Mouse (Mus musculus): ENCODE measurements around the gene Gm13277. TPM values are rescaled to one million over a fixed set of nuclear protein-coding genes. Genes with fewer than 3 reads are reported as not detected.
"Not testable (repeated sequence)": the region's sequence is repeated elsewhere in the genome, so short reads cannot be mapped to it uniquely, and the experiment has no call there.

Gene Gm13277
- total RNA-seq (2012; rRNA removed) (not detected in 2 replicates), total RNA-seq (2014; rRNA removed) (not detected in 2 replicates), polyA plus RNA-seq (2012; ENCODE audit: insufficient read length, low read depth) (not detected in 2 replicates)

DNA sequence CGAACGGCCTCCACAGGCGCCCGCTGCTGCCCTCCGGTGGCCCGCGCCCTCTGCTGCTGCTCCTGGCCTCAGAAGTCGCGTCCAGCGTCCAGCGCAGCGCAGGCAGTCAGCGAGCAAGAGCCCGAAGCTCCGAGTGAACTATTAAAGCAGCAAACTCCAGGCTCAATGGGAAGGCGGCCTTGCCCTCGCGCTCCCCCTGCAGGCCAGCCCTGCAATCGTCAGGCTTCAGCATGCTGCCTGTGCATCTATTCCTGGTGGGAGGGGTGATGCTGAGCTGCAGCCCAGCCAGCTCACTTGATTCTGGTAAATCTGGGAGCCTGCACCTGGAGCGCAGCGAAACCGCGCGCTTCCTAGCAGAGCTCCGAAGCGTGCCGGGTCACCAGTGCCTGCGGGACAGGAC is at the start of gene Gm13277:
Gm13277 (plus strand) TSS at position 231 of the 400 bp plus-strand sequence.
- H3K36me3 ChIP-seq (replicated peaks in 1 of 2; ENCODE audit: control insufficient read depth in 1 of 2, insufficient read depth in 1 of 2, low read length in 1 of 2); DNase-seq (ENCODE audit: extremely low read depth); H3K9ac ChIP-seq (ENCODE audit: insufficient read depth, low read depth); H3K4me1 ChIP-seq (ENCODE audit: control insufficient read depth in 1 of 2, insufficient read depth in 2 of 2); H3K9me3 ChIP-seq (replicated peaks; ENCODE audit: low read length); H3K4me3 ChIP-seq (replicated peaks in 1 of 3; ENCODE audit: low read depth in 2 of 3, low read length in 2 of 3, poor library complexity in 1 of 3); in situ Hi-C loops (cut with MboI; ENCODE audit: low pct_ligation_motif_present, low pct_unique_long_range_greater_than_20kb, low sequenced_read_pairs); H3K27me3 ChIP-seq (replicated peaks); H3K79me2 ChIP-seq (replicated peaks; ENCODE audit: control insufficient read depth, extremely low read depth, insufficient read depth, poor library complexity, severe bottlenecking); dilution Hi-C loops (cut with MboI; ENCODE audit: extremely low pct_ligation_motif_present, extremely low pct_unique_long_range_greater_than_20kb, low sequenced_read_pairs); H3K27ac ChIP-seq (ENCODE audit: insufficient read depth, low read depth); H3K4me2 ChIP-seq (ENCODE audit: insufficient read depth, low read depth, poor library complexity, severe bottlenecking): not testable (repeated sequence)
- TF ChIP-seq CTCF (conservative IDR thresholded peaks at IDR 0.05 in 1 of 2, IDR thresholded peaks at IDR 0.05 in 1 of 2; ENCODE audit: low read depth in 2 of 2, low read length in 2 of 2) = peak in 1 of 2 experiments; percentile 28; a peak in 2 of 4 replicates

DNA sequence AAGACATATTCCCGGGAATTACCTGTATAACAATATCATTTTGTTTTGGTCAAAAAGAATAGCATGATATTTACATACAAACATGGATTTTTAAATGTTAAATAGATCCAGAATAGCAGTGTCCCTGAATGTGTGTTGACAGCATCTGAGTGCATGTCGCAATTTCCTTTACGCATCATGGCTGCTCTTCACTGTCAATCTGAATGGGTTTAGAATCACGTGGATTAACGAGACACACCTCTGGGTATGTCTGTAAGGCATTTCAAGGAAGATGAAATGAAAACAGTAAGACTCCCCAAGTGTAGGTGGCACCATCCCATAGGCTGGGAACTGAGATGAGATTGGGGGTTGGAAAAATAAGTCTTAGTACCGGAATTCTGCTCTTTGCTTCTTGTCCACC is 49.4 kb upstream of the Gm13277 start:
- no peak overlapping the region for H3K4me2 ChIP-seq (ENCODE audit: insufficient read depth, low read depth, poor library complexity, severe bottlenecking)
- H3K79me2 ChIP-seq (replicated peaks; ENCODE audit: control insufficient read depth, extremely low read depth, insufficient read depth, poor library complexity, severe bottlenecking) = no peaks in the 10 kb centered on the region
- no peaks in the 10 kb centered on the region for H3K36me3 ChIP-seq (replicated peaks in 1 of 2; ENCODE audit: control insufficient read depth in 1 of 2, insufficient read depth in 1 of 2, low read length in 1 of 2)
- H3K4me1 ChIP-seq (ENCODE audit: control insufficient read depth in 1 of 2, insufficient read depth in 2 of 2) = peaks cover 5 to 7% of the 10 kb centered on the region in 2 experiments
- no peak overlapping the region for H3K4me3 ChIP-seq (replicated peaks in 1 of 3; ENCODE audit: low read depth in 2 of 3, low read length in 2 of 3, poor library complexity in 1 of 3)
- H3K27me3 ChIP-seq (replicated peaks) = peaks cover 62% of the 10 kb centered on the region
- DNase-seq (ENCODE audit: extremely low read depth) = no peak
- no peaks in the 10 kb centered on the region for H3K9me3 ChIP-seq (replicated peaks; ENCODE audit: low read length)
- H3K9ac ChIP-seq (ENCODE audit: insufficient read depth, low read depth) = no peak overlapping the region
- in situ Hi-C loops (cut with MboI; ENCODE audit: low pct_ligation_motif_present, low pct_unique_long_range_greater_than_20kb, low sequenced_read_pairs) (loop anchor here (5.0 kb wide), 1 partner anchor 37 kb away; no protein-coding TSS in a partner anchor), dilution Hi-C loops (cut with MboI; ENCODE audit: extremely low pct_ligation_motif_present, extremely low pct_unique_long_range_greater_than_20kb, low sequenced_read_pairs) (no loop called here)
- TF ChIP-seq PAX5 (IDR thresholded peaks at IDR 0.05; ENCODE audit: low read length) (no peak), HCFC1 (IDR thresholded peaks at IDR 0.05; ENCODE audit: low read depth, low read length) (no peak), BHLHE40 (IDR thresholded peaks at IDR 0.05; ENCODE audit: low read depth, low read length) (no peak), NELFE (IDR thresholded peaks at IDR 0.05; ENCODE audit: low read depth, low read length) (no peak), CTCF (conservative IDR thresholded peaks at IDR 0.05 in 1 of 2, IDR thresholded peaks at IDR 0.05 in 1 of 2; ENCODE audit: low read depth in 2 of 2, low read length in 2 of 2) (no peak), TCF12 (IDR thresholded peaks at IDR 0.05; ENCODE audit: low read depth, low read length) (no peak), MEF2A (IDR thresholded peaks at IDR 0.05; ENCODE audit: borderline replicate concordance, low read depth, low read length) (no peak), RCOR1 (conservative IDR thresholded peaks at IDR 0.05; ENCODE audit: low read depth, low read length) (no peak), ZKSCAN1 (IDR thresholded peaks at IDR 0.05; ENCODE audit: borderline replicate concordance, low read depth, low read length) (no peak), EP300 (IDR thresholded peaks at IDR 0.05; ENCODE audit: low read length) (no peak), RAD21 (IDR thresholded peaks at IDR 0.05; ENCODE audit: low read depth, low read length) (no peak), ZNF384 (IDR thresholded peaks at IDR 0.05; ENCODE audit: low read depth, low read length) (no peak), POLR2A (IDR thresholded peaks at IDR 0.05; ENCODE audit: low read depth, low read length) (no peak), MAZ (IDR thresholded peaks at IDR 0.05; ENCODE audit: low read depth, low read length) (no peak)
- no peak overlapping the region for H3K27ac ChIP-seq (ENCODE audit: insufficient read depth, low read depth)

DNA sequence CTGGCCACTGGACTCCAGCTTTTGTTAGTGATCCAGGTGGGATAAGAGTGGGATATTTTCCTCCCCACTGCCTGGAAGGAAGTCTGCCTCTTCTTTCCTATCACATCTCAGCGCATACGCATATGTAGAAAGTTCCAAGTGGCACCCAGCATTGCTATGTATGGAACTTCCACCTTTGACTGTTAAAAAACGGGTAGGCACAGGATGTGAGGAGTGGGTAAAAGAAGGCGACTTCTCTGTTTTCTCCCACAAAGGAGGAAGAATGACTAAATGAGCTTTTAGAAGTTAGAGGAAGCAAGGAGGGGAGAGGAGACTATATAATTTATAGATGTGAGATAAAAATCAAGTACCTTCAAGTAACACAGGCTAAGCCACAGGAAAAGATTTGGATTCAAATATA is 47.0 kb upstream of the Gm13277 start:
- Histone ChIP-seq H3K9ac (ENCODE audit: insufficient read depth, low read depth) (no peak overlapping the region), H3K79me2 (replicated peaks; ENCODE audit: control insufficient read depth, extremely low read depth, insufficient read depth, poor library complexity, severe bottlenecking) (no peaks in the 10 kb centered on the region), H3K27ac (ENCODE audit: insufficient read depth, low read depth) (no peak overlapping the region), H3K4me3 (replicated peaks in 1 of 3; ENCODE audit: low read depth in 2 of 3, low read length in 2 of 3, poor library complexity in 1 of 3) (no peak overlapping the region), H3K4me2 (ENCODE audit: insufficient read depth, low read depth, poor library complexity, severe bottlenecking) (no peak overlapping the region), H3K9me3 (replicated peaks; ENCODE audit: low read length) (no peaks in the 10 kb centered on the region), H3K27me3 (replicated peaks) (peaks cover 63% of the 10 kb centered on the region), H3K36me3 (replicated peaks in 1 of 2; ENCODE audit: control insufficient read depth in 1 of 2, insufficient read depth in 1 of 2, low read length in 1 of 2) (no peaks in the 10 kb centered on the region), H3K4me1 (ENCODE audit: control insufficient read depth in 1 of 2, insufficient read depth in 2 of 2) (peaks cover 5 to 7% of the 10 kb centered on the region in 2 experiments)
- TF ChIP-seq JUND (conservative IDR thresholded peaks at IDR 0.05; ENCODE audit: low read depth, low read length) (no peak), E2F4 (IDR thresholded peaks at IDR 0.05; ENCODE audit: insufficient replicate concordance, low read depth, low read length) (no peak), BHLHE40 (IDR thresholded peaks at IDR 0.05; ENCODE audit: low read depth, low read length) (no peak), RAD21 (IDR thresholded peaks at IDR 0.05; ENCODE audit: low read depth, low read length) (no peak), CTCF (conservative IDR thresholded peaks at IDR 0.05 in 1 of 2, IDR thresholded peaks at IDR 0.05 in 1 of 2; ENCODE audit: low read depth in 2 of 2, low read length in 2 of 2) (no peak), GABPA (IDR thresholded peaks at IDR 0.05; ENCODE audit: insufficient replicate concordance, low read depth, low read length) (no peak), MXI1 (IDR thresholded peaks at IDR 0.05; ENCODE audit: low read depth, low read length) (no peak), NRF1 (IDR thresholded peaks at IDR 0.05; ENCODE audit: low read depth, low read length) (no peak), POLR2AphosphoS2 (IDR thresholded peaks at IDR 0.05; ENCODE audit: low read depth, low read length) (no peak), CHD2 (IDR thresholded peaks at IDR 0.05; ENCODE audit: low read length) (no peak), SMC3 (IDR thresholded peaks at IDR 0.05; ENCODE audit: low read depth, low read length) (no peak)
- in situ Hi-C loops (cut with MboI; ENCODE audit: low pct_ligation_motif_present, low pct_unique_long_range_greater_than_20kb, low sequenced_read_pairs) (no loop called here), dilution Hi-C loops (cut with MboI; ENCODE audit: extremely low pct_ligation_motif_present, extremely low pct_unique_long_range_greater_than_20kb, low sequenced_read_pairs) (no loop called here)
- DNase-seq (ENCODE audit: extremely low read depth) = no peak

Data from CH12.LX (cell line).